26 mouse cellular contexts compared by ENCODE assay signal in genomic region chr5:4391083-4391482, GRCm38 (mm10).
DNase-seq lines count a peak whose midpoint lies in the region; ATAC-seq lines count a peak whose summit lies in the region.
"Had no signal": no experiment of that assay in that cellular context is flagged by ENCODE, and none has a peak within 500 bp of the region (broad histone marks: within the 10 kb centered on the region; RNA-seq: fewer than 3 reads in every experiment).

No protein-coding gene starts in this region.

- H3K4me2 ChIP-seq in kidney, embryonic 15.5 days = no peak overlapping the region
- H3K4me2 ChIP-seq: limb, embryonic 12.5 days; liver, embryonic 11.5 days; lung, embryonic 15.5 days; midbrain, embryonic 11.5 days; neural tube, embryonic 12.5 days had no signal

- intact Hi-C loops in heart, postnatal 14 days (cut with DNase I) = no loop called here

- no peak overlapping the region for H3K9ac ChIP-seq in kidney, embryonic 15.5 days
- H3K9ac ChIP-seq: forebrain, postnatal 0 days; limb, embryonic 12.5 days; lung, embryonic 15.5 days; neural tube, embryonic 12.5 days had no signal

- no peaks in the 10 kb centered on the region for H3K36me3 ChIP-seq in kidney, embryonic 15.5 days
- H3K36me3 ChIP-seq: limb, embryonic 12.5 days; lung, embryonic 15.5 days; neural tube, embryonic 12.5 days had no signal

- no peak for ATAC-seq in megakaryocyte progenitor cell, adult 5-6 weeks (replicated peaks; ENCODE audit: poor library complexity)
- ATAC-seq in kidney, embryonic 15.5 days (replicated peaks; ENCODE audit: low FRiP score) = no peak
- ATAC-seq: forebrain, postnatal 0 days; intestine, embryonic 16.5 days; midbrain, embryonic 16.5 days; Patski had no signal

- WGBS in kidney, embryonic 15.5 days = 59% methylated on average over 2 of the region's 2 CpGs

- no peaks in the 10 kb centered on the region for H3K9me3 ChIP-seq in kidney, embryonic 15.5 days (replicated peaks)
- H3K9me3 ChIP-seq: limb, embryonic 12.5 days; lung, embryonic 15.5 days; neural tube, embryonic 12.5 days had no signal

- H3K4me3 ChIP-seq in kidney, embryonic 15.5 days (replicated peaks) = no peak overlapping the region
- H3K4me3 ChIP-seq: erythroblast, embryonic 14.5 days; limb, embryonic 12.5 days; lung, embryonic 15.5 days; neural tube, embryonic 12.5 days had no signal

- H3K27me3 ChIP-seq in kidney, embryonic 15.5 days = no peaks in the 10 kb centered on the region
- H3K27me3 ChIP-seq: limb, embryonic 12.5 days; lung, embryonic 15.5 days; neural tube, embryonic 12.5 days; Patski had no signal

- no peak overlapping the region for H3K27ac ChIP-seq in kidney, embryonic 15.5 days
- H3K27ac ChIP-seq: limb, embryonic 12.5 days; lung, embryonic 15.5 days; neural tube, embryonic 12.5 days had no signal

- no peaks in the 10 kb centered on the region for H3K4me1 ChIP-seq in kidney, embryonic 15.5 days
- H3K4me1 ChIP-seq: limb, embryonic 12.5 days; lung, embryonic 15.5 days; neural tube, embryonic 12.5 days had no signal

- peak; percentile 14 for DNase-seq in cerebellum, adult 11 months
- no peak for DNase-seq in cerebellum, adult 8-10 months
- DNase-seq in heart, postnatal 14 days = peak; percentile 6 to 17
- no peak for DNase-seq in heart, adult 8-10 months (ENCODE audit: low spot score)
- peak; percentile 15 for DNase-seq in cerebellum, adult 11-12 months
- DNase-seq in cerebellum, postnatal 10 days = peak; percentile 38 to 61
- DNase-seq: adrenal gland, postnatal 10 days; forebrain, postnatal 0 days; gastrocnemius, postnatal 10 days; kidney, adult 8-10 months; kidney, postnatal 10 days; layer of hippocampus, postnatal 36 days; right cerebral cortex, postnatal 4 days; thymus, adult 2 months; thymus, postnatal 36 days had no signal

Comparison
In these comparisons a context has a peak if more than half of its experiments do, and no peak if none do; other contexts are left out.
1. DNase-seq: peak in cerebellum, adult 11 months (single experiment), heart, postnatal 14 days (2 of 2), cerebellum, adult 11-12 months (single experiment) and cerebellum, postnatal 10 days (2 of 2); none in cerebellum, adult 8-10 months (single experiment) and heart, adult 8-10 months (single experiment).